10 mouse cellular contexts compared by ENCODE assay signal in genomic region chr10:17559980-17560379, GRCm38 (mm10).
DNase-seq lines count a peak whose midpoint lies in the region; ATAC-seq and TF ChIP-seq lines count a peak whose summit lies in the region.
"Had no signal": no experiment of that assay in that cellular context is flagged by ENCODE, and none has a peak within 500 bp of the region (broad histone marks: within the 10 kb centered on the region; RNA-seq: fewer than 3 reads in every experiment).

No protein-coding gene starts in this region.

- no peak overlapping the region for H3K9ac ChIP-seq in heart, adult 2 months (ENCODE audit: low read depth, low read length)
- H3K9ac ChIP-seq in lung, embryonic 15.5 days = no peak overlapping the region
- H3K9ac ChIP-seq: forebrain, embryonic 13.5 days; liver, embryonic 14.5 days had no signal

- WGBS in heart, adult 2 months = 66% methylated on average over 3 of the region's 3 CpGs
- WGBS in lung, embryonic 15.5 days = 26% methylated on average over 3 of the region's 3 CpGs

- ATAC-seq in lung, embryonic 15.5 days (ENCODE audit: borderline replicate concordance, extremely low read depth, low FRiP score, low TSS enrichment) = no peak
- ATAC-seq in megakaryocyte, adult 5-6 weeks (ENCODE audit: poor library complexity, severe bottlenecking) = peak; percentile 76
- ATAC-seq: forebrain, embryonic 13.5 days had no signal

- peak overlapping the region; percentile 40; the same call in 1 of the 2 replicates for H3K27ac ChIP-seq in heart, adult 2 months
- peak overlapping the region; percentile 57; the same call in 1 of the 2 replicates for H3K27ac ChIP-seq in lung, embryonic 15.5 days
- peak overlapping the region; percentile 73 for H3K27ac ChIP-seq in bone marrow macrophage, adult 2 months (ENCODE audit: insufficient read depth, low read depth, low read length)
- H3K27ac ChIP-seq: forebrain, embryonic 13.5 days; liver, embryonic 14.5 days had no signal

- intact Hi-C loops in heart, adult 2 months (cut with DNase I) = no loop called here
- intact Hi-C loops in heart, postnatal 25 days (cut with DNase I) = loop anchor here (5.0 kb wide), 1 partner anchor 162 kb away; the partner anchor contains the start of gene Cited2

- peak in 1 of 2 experiments; percentile 28 for DNase-seq in heart, adult 2 months
- DNase-seq in heart, postnatal 25 days (ENCODE audit: low spot score) = no peak
- DNase-seq in lung, adult 18-20 months = no peak
- no peak for DNase-seq in spleen, postnatal 4 days (ENCODE audit: low spot score in 2 of 2)
- no peak for DNase-seq in kidney, postnatal 14 days

- no peak for TF ChIP-seq POLR2A in heart, adult 2 months (IDR thresholded peaks at IDR 0.05; ENCODE audit: insufficient read depth, low read depth, low read length)
- TF ChIP-seq POLR2A in bone marrow macrophage, adult 2 months (IDR thresholded peaks at IDR 0.05; ENCODE audit: borderline replicate concordance, low read depth, low read length) = no peak

- peaks cover 10% of the 10 kb centered on the region for H3K4me1 ChIP-seq in heart, adult 2 months (ENCODE audit: control insufficient read depth, insufficient read depth, low read length)
- peaks cover 51% of the 10 kb centered on the region for H3K4me1 ChIP-seq in lung, embryonic 15.5 days
- peaks cover 25% of the 10 kb centered on the region for H3K4me1 ChIP-seq in bone marrow macrophage, adult 2 months (ENCODE audit: control insufficient read depth, insufficient read depth, low read length)

- no peak for TF ChIP-seq EP300 in heart, adult 2 months (IDR thresholded peaks at IDR 0.05; ENCODE audit: insufficient read depth, low read depth, low read length)

- H3K4me2 ChIP-seq in lung, embryonic 15.5 days = no peak overlapping the region
- H3K4me2 ChIP-seq: forebrain, embryonic 13.5 days had no signal

- no peak overlapping the region for H3K4me3 ChIP-seq in heart, adult 2 months
- H3K4me3 ChIP-seq in lung, embryonic 15.5 days = no peak overlapping the region
- H3K4me3 ChIP-seq in bone marrow macrophage, adult 2 months (ENCODE audit: insufficient read depth, low read length) = no peak overlapping the region
- H3K4me3 ChIP-seq: forebrain, embryonic 13.5 days had no signal

- no peaks in the 10 kb centered on the region for H3K9me3 ChIP-seq in lung, embryonic 15.5 days
- H3K9me3 ChIP-seq: forebrain, embryonic 13.5 days had no signal

- H3K27me3 ChIP-seq in heart, adult 2 months (ENCODE audit: control insufficient read depth, insufficient read depth, low read length) = no peaks in the 10 kb centered on the region
- no peaks in the 10 kb centered on the region for H3K27me3 ChIP-seq in lung, embryonic 15.5 days
- H3K27me3 ChIP-seq: forebrain, embryonic 13.5 days had no signal

- H3K36me3 ChIP-seq in heart, adult 2 months (ENCODE audit: control insufficient read depth, insufficient read depth, low read length) = no peaks in the 10 kb centered on the region; the same call in none of the 2 replicates
- H3K36me3 ChIP-seq in lung, embryonic 15.5 days = no peaks in the 10 kb centered on the region

- TF ChIP-seq CTCF in heart, adult 2 months (IDR thresholded peaks at IDR 0.05) = no peak
- no peak for TF ChIP-seq CTCF in bone marrow macrophage, adult 2 months (IDR thresholded peaks at IDR 0.05; ENCODE audit: low read depth, low read length)

- H3K79me2 ChIP-seq in heart, adult 2 months (replicated peaks; ENCODE audit: control insufficient read depth, insufficient read depth, low read length) = no peaks in the 10 kb centered on the region
